In the genomic region with DNA sequence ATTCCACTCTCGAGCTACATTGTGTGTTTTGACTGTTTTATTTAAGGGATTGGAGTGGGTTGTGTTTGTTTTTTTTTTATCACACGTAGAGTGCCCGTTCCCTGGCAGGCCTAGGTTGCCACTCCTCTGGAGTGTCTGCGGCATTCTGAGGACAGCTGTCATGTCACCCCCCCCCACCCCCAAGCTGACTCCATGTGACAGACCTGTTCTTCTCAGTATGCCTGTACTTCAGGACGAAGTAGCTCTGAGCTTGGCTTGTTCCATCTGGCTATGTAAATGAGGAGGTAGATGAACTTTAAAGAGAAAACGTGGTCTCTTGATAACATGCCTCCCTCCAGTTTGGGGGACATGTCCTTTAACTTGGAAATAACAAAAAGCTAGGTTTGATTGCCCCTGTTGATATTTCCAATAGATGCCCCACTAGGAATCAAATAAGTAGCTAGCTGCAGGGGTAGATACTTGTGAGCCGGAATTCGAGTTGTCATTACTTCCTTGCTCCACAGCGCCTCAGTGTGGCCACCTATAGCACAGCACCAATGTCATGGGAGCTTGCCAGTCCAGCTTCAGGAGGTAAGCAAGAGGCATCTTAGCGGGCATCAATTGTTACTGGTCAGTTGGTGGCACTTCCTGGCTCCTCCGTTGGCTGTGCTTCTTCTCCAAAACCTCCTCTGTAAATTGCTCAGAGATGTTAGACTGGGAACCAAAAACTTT, we compare ENCODE assay signal across 8 mouse cellular contexts. TPM values are rescaled to one million over a fixed set of nuclear protein-coding genes. Genes with fewer than 3 reads are reported as not detected.
DNase-seq lines count a peak whose midpoint lies in the region; ATAC-seq and TF ChIP-seq lines count a peak whose summit lies in the region.
"Had no signal": no experiment of that assay in that cellular context is flagged by ENCODE, and none has a peak within 500 bp of the region (broad histone marks: within the 10 kb centered on the region; RNA-seq: fewer than 3 reads in every experiment).

No protein-coding gene starts in this region.

- H3K4me2 ChIP-seq in liver, embryonic 14.5 days (ENCODE audit: low read depth) = no peak overlapping the region
- H3K4me2 ChIP-seq: hindbrain, embryonic 15.5 days had no signal

- WGBS in liver, embryonic 14.5 days (ENCODE audit: insufficient replicate concordance) = 40% methylated on average over 11 of the region's 11 CpGs
- WGBS in small intestine, adult 2 months = 40% methylated on average over 11 of the region's 11 CpGs

- no peaks in the 10 kb centered on the region for H3K79me2 ChIP-seq in C2C12 (ENCODE audit: control insufficient read depth, insufficient read depth)

- no peak overlapping the region for H3ac ChIP-seq in C2C12 (ENCODE audit: control insufficient read depth, insufficient read length, low read depth)

- ATAC-seq in erythroblast, adult 5-6 weeks (replicated peaks; ENCODE audit: low FRiP score, poor library complexity, severe bottlenecking) = peak; percentile 55; the same call in 1 of the 2 replicates
- ATAC-seq in liver, embryonic 14.5 days (ENCODE audit: insufficient read depth) = no peak

- no peaks in the 10 kb centered on the region for H3K4me1 ChIP-seq in bone marrow macrophage, adult 2 months (ENCODE audit: control insufficient read depth, insufficient read depth, low read length)
- H3K4me1 ChIP-seq in liver, embryonic 14.5 days (replicated peaks; ENCODE audit: control insufficient read depth in 2 of 2, insufficient read depth in 2 of 2, low read length in 1 of 2) = peaks cover 0 to 5% of the 10 kb centered on the region in 2 experiments; a peak in 1 of 4 replicates
- H3K4me1 ChIP-seq in small intestine, adult 2 months (ENCODE audit: control insufficient read depth, insufficient read depth, insufficient read length, low read length) = no peaks in the 10 kb centered on the region

- peak; percentile 71 for TF ChIP-seq CTCF in C2C12 (IDR thresholded peaks at IDR 0.05; ENCODE audit: control insufficient read depth, insufficient read depth, insufficient read length)
- TF ChIP-seq CTCF in bone marrow macrophage, adult 2 months (IDR thresholded peaks at IDR 0.05; ENCODE audit: low read depth, low read length) = peak; percentile 48; the same call in 1 of the 2 replicates
- TF ChIP-seq CTCF in liver, embryonic 14.5 days (IDR thresholded peaks at IDR 0.05; ENCODE audit: low read depth) = peak; percentile 80
- TF ChIP-seq CTCF in small intestine, adult 2 months (IDR thresholded peaks at IDR 0.05; ENCODE audit: extremely low read depth, insufficient read length, insufficient replicate concordance, low read depth, low read length) = peak; percentile 62; the same call in 1 of the 2 replicates

- H3K79me3 ChIP-seq in C2C12 (ENCODE audit: low read depth) = no peaks in the 10 kb centered on the region

- H3K27me3 ChIP-seq in C2C12 (ENCODE audit: control insufficient read depth, insufficient read depth, insufficient read length) = no peaks in the 10 kb centered on the region
- no peaks in the 10 kb centered on the region for H3K27me3 ChIP-seq in liver, embryonic 14.5 days (ENCODE audit: control insufficient read depth, insufficient read depth, low read length)
- no peaks in the 10 kb centered on the region for H3K27me3 ChIP-seq in small intestine, adult 2 months (ENCODE audit: control insufficient read depth, insufficient read depth, low read length)
- H3K27me3 ChIP-seq: hindbrain, embryonic 15.5 days had no signal

- peak; percentile 65 for DNase-seq in 416B (ENCODE audit: low read depth)
- peak; percentile 70 for DNase-seq in kidney, postnatal 14 days
- DNase-seq in liver, embryonic 14.5 days (ENCODE audit: low read depth in 3 of 3, low spot score in 3 of 3) = peak in 2 of 3 experiments; percentile 6 to 17

- H3K36me3 ChIP-seq in C2C12 (ENCODE audit: control insufficient read depth, insufficient read depth) = peaks cover 61% of the 10 kb centered on the region
- H3K36me3 ChIP-seq in liver, embryonic 14.5 days (replicated peaks; ENCODE audit: control insufficient read depth, insufficient read depth, low read depth) = no peaks in the 10 kb centered on the region
- no peaks in the 10 kb centered on the region for H3K36me3 ChIP-seq in small intestine, adult 2 months (ENCODE audit: control insufficient read depth, insufficient read depth, low read length)
- H3K36me3 ChIP-seq: hindbrain, embryonic 15.5 days had no signal

- H3K4me3 ChIP-seq in C2C12 (ENCODE audit: insufficient read depth, poor library complexity, severe bottlenecking) = no peak overlapping the region
- H3K4me3 ChIP-seq in bone marrow macrophage, adult 2 months (ENCODE audit: insufficient read depth, low read length) = no peak overlapping the region
- H3K4me3 ChIP-seq in liver, embryonic 14.5 days (ENCODE audit: insufficient read depth in 1 of 2, low read depth in 2 of 2, low read length in 2 of 2) = no peak overlapping the region
- no peak overlapping the region for H3K4me3 ChIP-seq in small intestine, adult 2 months (ENCODE audit: low read depth, low read length)
- H3K4me3 ChIP-seq: hindbrain, embryonic 15.5 days had no signal

- H3K27ac ChIP-seq in bone marrow macrophage, adult 2 months (ENCODE audit: insufficient read depth, low read depth, low read length) = no peak overlapping the region
- H3K27ac ChIP-seq in liver, embryonic 14.5 days = no peak overlapping the region
- no peak overlapping the region for H3K27ac ChIP-seq in small intestine, adult 2 months (ENCODE audit: insufficient read depth, low read depth, low read length)
- H3K27ac ChIP-seq: hindbrain, embryonic 15.5 days had no signal

- TF ChIP-seq EP300 in liver, embryonic 14.5 days (IDR thresholded peaks at IDR 0.05; ENCODE audit: low read depth) = no peak

- H3K9me3 ChIP-seq in liver, embryonic 14.5 days (ENCODE audit: control insufficient read depth, low read length) = no peaks in the 10 kb centered on the region
- H3K9me3 ChIP-seq: hindbrain, embryonic 15.5 days had no signal

- H3K9ac ChIP-seq in liver, embryonic 14.5 days (replicated peaks) = no peak overlapping the region
- H3K9ac ChIP-seq: hindbrain, embryonic 15.5 days had no signal

- TF ChIP-seq POLR2A in bone marrow macrophage, adult 2 months (IDR thresholded peaks at IDR 0.05; ENCODE audit: borderline replicate concordance, low read depth, low read length) = no peak
- no peak for TF ChIP-seq POLR2A in small intestine, adult 2 months (IDR thresholded peaks at IDR 0.05; ENCODE audit: low read depth, low read length)

TF ChIP-seq in C2C12, 6 proteins besides CTCF, POLR2A, EP300 and RAD21:
- no peak for TF ChIP-seq MYOG (IDR thresholded peaks at IDR 0.05; ENCODE audit: control insufficient read depth, extremely low read depth, insufficient read length)
- TF ChIP-seq MYOD1 (IDR thresholded peaks at IDR 0.05; ENCODE audit: control insufficient read depth, insufficient read length, low read depth) = no peak

RNA-seq across cellular contexts. Expression of a gene that starts 39.7 kb away (rescaled TPM):
- polyA plus RNA-seq in C2C12 (2012; fragmentation: generic; extraction: Trizol) = 125 TPM
- polyA plus RNA-seq in bone marrow macrophage, adult 2 months (2012; ENCODE audit: insufficient read depth, insufficient read length, missing spikeins) = 0.21 TPM in 1 of 2 replicates, not detected in the other
- total RNA-seq in erythroblast, adult 5-6 weeks (2015; ENCODE audit: low replicate concordance) = not detected in 2 replicates
- not detected in 2 replicates for total RNA-seq in erythroblast, adult 5-6 weeks (2017; ENCODE audit: low replicate concordance)
- 0.07 and 0.13 TPM in 2 replicates for polyA plus RNA-seq in liver, embryonic 14.5 days (2012; rRNA removed)
- polyA plus RNA-seq in liver, embryonic 14.5 days (2014; fragmentation: Nextera tagmentation; extraction: Ambion mirVana) = 0.05 and 0.06 TPM in 2 replicates
- 2.1 and 3.7 TPM in 2 replicates for polyA plus RNA-seq in small intestine, adult 2 months (2012; rRNA removed)

Comparison
In these comparisons a context has a peak if more than half of its experiments do, and no peak if none do; other contexts are left out.
1. DNase-seq: peak in every context shown above with its lines; median percentile 70 in kidney, postnatal 14 days; 65 in 416B; 12 in liver, embryonic 14.5 days.
2. RNA of a gene that starts 39.7 kb away (polyA plus RNA-seq): 125 TPM in C2C12 (single experiment); 2.1 to 3.7 TPM in small intestine, adult 2 months, 0.05 to 0.13 TPM in liver, embryonic 14.5 days and 0.21 TPM in bone marrow macrophage, adult 2 months; every median in the first group is over 10 times any median in the second.
3. Peak in every context shown above with its lines, with median percentiles within 50 percentile points of each other: CTCF ChIP-seq.